Mouse (Mus musculus): ENCODE results near the gene Tarm1.

Tarm1 gene

GRCm38 (mm10) chr7:3439984-3440383, 62.4 kb downstream of the Tarm1 start:
- DNase-seq = no peak

- DNase-seq = no peak
Measured at GRCm38 (mm10) chr7:3437941-3438340, 64.5 kb downstream of the Tarm1 start.

Data from kidney, adult 18-20 months (tissue).